Mouse (Mus musculus) brain, adult 2 months (tissue): ENCODE data around the gene Lgals8.

Experiments used
- DNase-seq: peaks from one replicate; pipeline ENCODE4 v3.0.0; 2011; ENCODE audit warnings: low read depth, low spot score

Lgals8 gene

GRCm38 (mm10) chr13:12460881-12461729 is 3.6 kb downstream of the Lgals8 start:
- peak; percentile 96 for DNase-seq

- peak; percentile 90 for DNase-seq
These were observed 4.3 kb downstream of the Lgals8 start for GRCm38 (mm10) chr13:12460443-12460842.

- DNase-seq = no peak
These were observed 8.0 kb downstream of the Lgals8 start for GRCm38 (mm10) chr13:12456711-12457110.

GRCm38 (mm10) chr13:12454686-12455390 is 9.9 kb downstream of the Lgals8 start:
- DNase-seq = no peak

- DNase-seq = peak; percentile 59
These were observed 11.6 kb downstream of the Lgals8 start for GRCm38 (mm10) chr13:12453150-12453549.

GRCm38 (mm10) chr13:12442008-12442587 is 22.6 kb downstream of the Lgals8 start:
- DNase-seq = peak; percentile 87

- no peak for DNase-seq
These were observed 23.9 kb downstream of the Lgals8 start for GRCm38 (mm10) chr13:12440813-12441212.

- peak; percentile 35 for DNase-seq
These were observed 25.2 kb downstream of the Lgals8 start for GRCm38 (mm10) chr13:12439586-12439985.

- DNase-seq = no peak
These were observed 30.9 kb downstream of the Lgals8 start for GRCm38 (mm10) chr13:12433843-12434242.

GRCm38 (mm10) chr13:12428556-12428955 is 36.2 kb downstream of the Lgals8 start:
- DNase-seq = no peak

- DNase-seq = no peak
These were observed 44.1 kb downstream of the Lgals8 start for GRCm38 (mm10) chr13:12420596-12420995.

- DNase-seq = peak; percentile 56
These were observed 52.7 kb downstream of the Lgals8 start for GRCm38 (mm10) chr13:12412016-12412415.

GRCm38 (mm10) chr13:12408343-12409066 is 56.2 kb downstream of the Lgals8 start:
- peak; percentile 36 for DNase-seq

- DNase-seq = peak; percentile 36
These were observed 69.2 kb downstream of the Lgals8 start for GRCm38 (mm10) chr13:12395571-12395970.

- peak; percentile 99 for DNase-seq
These were observed 69.9 kb downstream of the Lgals8 start, which contains the start of gene Heatr1 for GRCm38 (mm10) chr13:12394609-12395505. TSS of gene Heatr1 (plus strand) at chr13:12395027.
